Mouse (Mus musculus): Measurements from ENCODE around the gene Clec10a. TPM values are rescaled to one million over a fixed set of nuclear protein-coding genes. Genes with fewer than 3 reads are reported as not detected.
A peak's percentile ranks its signal among the peaks of the same experiment; 100 is the strongest.

The Clec10a gene
- polyA plus RNA-seq, 1 experiment from 2014 or later: 0.18 TPM

- Histone ChIP-seq H3K27me3 (ENCODE audit: insufficient read depth, low read length) (no peaks in the 10 kb centered on the region), H3K9me3 (ENCODE audit: low read depth, low read length) (no peaks in the 10 kb centered on the region), H3K36me3 (ENCODE audit: insufficient read depth) (no peaks in the 10 kb centered on the region), H3K4me2 (no peak overlapping the region), H3K27ac (ENCODE audit: low read depth) (no peak overlapping the region), H3K9ac (no peak overlapping the region), H3K4me1 (ENCODE audit: insufficient read depth) (no peaks in the 10 kb centered on the region), H3K4me3 (ENCODE audit: low read depth, low read length) (no peak overlapping the region)
- DNase-seq (no peak), ATAC-seq (ENCODE audit: insufficient read depth) (no peak)
- no peak for TF ChIP-seq CTCF (IDR thresholded peaks at IDR 0.05; ENCODE audit: low read depth)
- 68% methylated on average over 7 of the region's 7 CpGs for WGBS
Observed at GRCm38 (mm10) chr11:70171181-70171580, 15.2 kb downstream of the Clec10a start.

DNA sequence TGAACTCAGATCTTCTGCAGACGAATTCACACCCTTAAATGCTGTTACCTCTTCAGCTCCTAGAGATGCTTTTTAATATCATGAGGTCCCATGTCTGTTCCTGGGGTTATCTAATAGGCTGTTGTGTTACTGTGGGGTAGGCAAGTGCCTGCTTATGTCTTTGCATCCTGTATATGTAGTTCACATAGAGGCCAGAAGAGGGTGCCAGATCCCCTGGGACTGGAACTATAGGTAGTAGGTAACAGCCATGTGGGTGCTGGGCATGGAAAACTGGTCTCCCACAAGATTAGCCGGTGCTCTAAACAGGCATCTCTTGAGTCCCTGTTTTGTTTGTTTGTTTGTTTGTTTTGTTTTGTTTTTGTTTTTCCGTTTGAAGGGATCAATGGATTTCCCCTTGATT is 15.8 kb downstream of the Clec10a start:
- no peak for ATAC-seq (ENCODE audit: insufficient read depth)
- no peaks in the 10 kb centered on the region for H3K36me3 ChIP-seq (ENCODE audit: insufficient read depth)

GRCm38 (mm10) chr11:70172298-70172697 is 16.3 kb downstream of the Clec10a start:
- 61% methylated on average over 5 of the region's 5 CpGs for WGBS
- no peaks in the 10 kb centered on the region for H3K9me3 ChIP-seq (ENCODE audit: low read depth, low read length)
- H3K4me2 ChIP-seq: no peak overlapping the region
- no peak overlapping the region for H3K27ac ChIP-seq (ENCODE audit: low read depth)
- H3K4me3 ChIP-seq (ENCODE audit: low read depth, low read length): no peak overlapping the region
- H3K27me3 ChIP-seq (ENCODE audit: insufficient read depth, low read length): no peaks in the 10 kb centered on the region
- DNase-seq (peak; percentile 14), ATAC-seq (ENCODE audit: insufficient read depth) (no peak)
- peak; percentile 34; the same call in 1 of the 2 replicates for TF ChIP-seq CTCF (IDR thresholded peaks at IDR 0.05; ENCODE audit: low read depth)
- H3K9ac ChIP-seq: no peak overlapping the region
- no peaks in the 10 kb centered on the region for H3K4me1 ChIP-seq (ENCODE audit: insufficient read depth)
- no peaks in the 10 kb centered on the region for H3K36me3 ChIP-seq (ENCODE audit: insufficient read depth)

More for the DNA sequence above, 15.8 kb downstream of the Clec10a start:
- no peak overlapping the region for H3K27ac ChIP-seq (ENCODE audit: low read depth)
- no peak overlapping the region for H3K4me2 ChIP-seq
- no peaks in the 10 kb centered on the region for H3K9me3 ChIP-seq (ENCODE audit: low read depth, low read length)
- H3K27me3 ChIP-seq (ENCODE audit: insufficient read depth, low read length): no peaks in the 10 kb centered on the region
- no peak overlapping the region for H3K4me3 ChIP-seq (ENCODE audit: low read depth, low read length)
- peak; percentile 44 for DNase-seq
- H3K4me1 ChIP-seq (ENCODE audit: insufficient read depth): no peaks in the 10 kb centered on the region
- H3K9ac ChIP-seq: no peak overlapping the region
- 36% methylated on average over 3 of the region's 3 CpGs for WGBS
- peak; percentile 57 for TF ChIP-seq CTCF (IDR thresholded peaks at IDR 0.05; ENCODE audit: low read depth)

- DNase-seq (no peak), ATAC-seq (ENCODE audit: insufficient read depth) (no peak)
- Histone ChIP-seq H3K4me2 (no peak overlapping the region), H3K9me3 (ENCODE audit: low read depth, low read length) (no peaks in the 10 kb centered on the region), H3K36me3 (ENCODE audit: insufficient read depth) (no peaks in the 10 kb centered on the region), H3K9ac (no peak overlapping the region), H3K4me1 (ENCODE audit: insufficient read depth) (no peaks in the 10 kb centered on the region), H3K27me3 (ENCODE audit: insufficient read depth, low read length) (no peaks in the 10 kb centered on the region), H3K27ac (ENCODE audit: low read depth) (no peak overlapping the region), H3K4me3 (ENCODE audit: low read depth, low read length) (no peak overlapping the region)
- TF ChIP-seq CTCF (IDR thresholded peaks at IDR 0.05; ENCODE audit: low read depth): no peak
- 77% methylated on average over 4 of the region's 4 CpGs for WGBS
Observed at GRCm38 (mm10) chr11:70174491-70174890, 18.5 kb downstream of the Clec10a start.

GRCm38 (mm10) chr11:70177647-70178046 is 21.6 kb downstream of the Clec10a start:
- H3K9me3 ChIP-seq (ENCODE audit: low read depth, low read length): no peaks in the 10 kb centered on the region
- no peaks in the 10 kb centered on the region for H3K27me3 ChIP-seq (ENCODE audit: insufficient read depth, low read length)
- DNase-seq: no peak
- H3K4me1 ChIP-seq (ENCODE audit: insufficient read depth): no peaks in the 10 kb centered on the region
- 71% methylated on average over 8 of the region's 8 CpGs for WGBS
- H3K9ac ChIP-seq: no peak overlapping the region
- no peak overlapping the region for H3K4me3 ChIP-seq (ENCODE audit: low read depth, low read length)
- no peak overlapping the region for H3K27ac ChIP-seq (ENCODE audit: low read depth)
- TF ChIP-seq CTCF (IDR thresholded peaks at IDR 0.05; ENCODE audit: low read depth): peak; percentile 50; the same call in 1 of the 2 replicates
- H3K4me2 ChIP-seq: no peak overlapping the region
- no peak for ATAC-seq (ENCODE audit: insufficient read depth)
- H3K36me3 ChIP-seq (ENCODE audit: insufficient read depth): no peaks in the 10 kb centered on the region

GRCm38 (mm10) chr11:70178311-70178710 is 22.3 kb downstream of the Clec10a start:
- H3K4me2 ChIP-seq: no peak overlapping the region
- no peaks in the 10 kb centered on the region for H3K4me1 ChIP-seq (ENCODE audit: insufficient read depth)
- H3K9ac ChIP-seq: no peak overlapping the region
- H3K27me3 ChIP-seq (ENCODE audit: insufficient read depth, low read length): no peaks in the 10 kb centered on the region
- 78% methylated on average over 11 of the region's 11 CpGs for WGBS
- no peak overlapping the region for H3K4me3 ChIP-seq (ENCODE audit: low read depth, low read length)
- no peak overlapping the region for H3K27ac ChIP-seq (ENCODE audit: low read depth)
- no peaks in the 10 kb centered on the region for H3K9me3 ChIP-seq (ENCODE audit: low read depth, low read length)
- no peaks in the 10 kb centered on the region for H3K36me3 ChIP-seq (ENCODE audit: insufficient read depth)
- no peak for TF ChIP-seq CTCF (IDR thresholded peaks at IDR 0.05; ENCODE audit: low read depth)
- DNase-seq (no peak), ATAC-seq (ENCODE audit: insufficient read depth) (no peak)

DNA sequence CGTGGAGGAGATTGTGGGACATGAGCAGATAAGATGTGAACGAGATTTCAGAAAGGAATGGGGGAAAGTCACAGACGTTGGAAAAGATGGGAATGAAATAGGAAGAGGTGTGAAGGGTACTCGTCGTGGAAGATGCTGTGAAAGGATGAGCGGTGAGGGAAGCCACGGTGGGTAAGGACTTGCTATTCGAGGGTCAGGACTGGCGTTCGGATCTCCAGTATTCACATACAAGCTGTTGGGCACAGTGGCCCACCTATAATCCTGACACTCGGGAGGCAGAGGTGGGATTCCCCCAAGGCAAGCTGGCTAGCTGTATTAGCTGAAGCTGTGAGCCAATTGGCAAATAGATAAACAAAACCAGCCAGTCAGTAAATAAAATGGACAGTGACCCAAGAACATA is 22.8 kb downstream of the Clec10a start:
- H3K4me1 ChIP-seq (ENCODE audit: insufficient read depth): no peaks in the 10 kb centered on the region
- 67% methylated on average over 11 of the region's 11 CpGs for WGBS
- DNase-seq (no peak), ATAC-seq (ENCODE audit: insufficient read depth) (no peak)
- H3K9ac ChIP-seq: no peak overlapping the region
- H3K4me2 ChIP-seq: no peak overlapping the region
- H3K27ac ChIP-seq (ENCODE audit: low read depth): no peak overlapping the region
- no peak overlapping the region for H3K4me3 ChIP-seq (ENCODE audit: low read depth, low read length)
- no peaks in the 10 kb centered on the region for H3K27me3 ChIP-seq (ENCODE audit: insufficient read depth, low read length)
- H3K36me3 ChIP-seq (ENCODE audit: insufficient read depth): no peaks in the 10 kb centered on the region
- H3K9me3 ChIP-seq (ENCODE audit: low read depth, low read length): no peaks in the 10 kb centered on the region
- no peak for TF ChIP-seq CTCF (IDR thresholded peaks at IDR 0.05; ENCODE audit: low read depth)

GRCm38 (mm10) chr11:70179401-70179800 is 23.4 kb downstream of the Clec10a start:
- 32% methylated on average over 14 of the region's 14 CpGs for WGBS

More at GRCm38 (mm10) chr11:70179401-70179800, 23.4 kb downstream of the Clec10a start:
- no peaks in the 10 kb centered on the region for H3K36me3 ChIP-seq (ENCODE audit: insufficient read depth)
- H3K27ac ChIP-seq (ENCODE audit: low read depth): no peak overlapping the region
- no peaks in the 10 kb centered on the region for H3K27me3 ChIP-seq (ENCODE audit: insufficient read depth, low read length)
- peak; percentile 65 for TF ChIP-seq CTCF (IDR thresholded peaks at IDR 0.05; ENCODE audit: low read depth)
- H3K4me1 ChIP-seq (ENCODE audit: insufficient read depth): no peaks in the 10 kb centered on the region
- H3K4me3 ChIP-seq (ENCODE audit: low read depth, low read length): no peak overlapping the region
- no peak overlapping the region for H3K4me2 ChIP-seq
- DNase-seq (peak; percentile 68), ATAC-seq (ENCODE audit: insufficient read depth) (no peak)
- no peak overlapping the region for H3K9ac ChIP-seq
- H3K9me3 ChIP-seq (ENCODE audit: low read depth, low read length): no peaks in the 10 kb centered on the region
